Mouse (Mus musculus) lung, postnatal 10 days (tissue): ENCODE data around the gene Arhgap45.

Experiments used
- DNase-seq: peaks from one replicate; pipeline ENCODE4 v3.0.0; 2021

Arhgap45 gene

DNA sequence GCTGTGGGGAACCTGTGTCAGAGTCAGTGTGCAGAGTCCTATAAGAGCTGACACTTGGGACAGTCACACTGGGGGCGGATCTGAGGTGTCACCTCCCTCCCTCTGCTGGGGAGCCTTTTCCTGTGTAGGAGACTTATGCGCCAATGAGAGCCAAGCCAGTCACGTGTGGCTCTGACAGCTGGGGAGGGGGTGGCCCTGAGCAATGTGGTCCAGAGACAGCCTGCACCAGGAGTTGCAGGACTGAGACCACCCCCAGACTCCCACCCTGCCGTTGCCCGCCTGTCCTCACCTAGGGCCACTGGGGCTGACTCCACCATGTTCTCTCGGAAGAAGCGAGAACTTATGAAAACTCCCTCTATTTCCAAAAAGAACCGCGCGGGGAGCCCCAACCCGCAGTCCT is at the start of gene Arhgap45:
TSS of gene Arhgap45 (plus strand) at position 143 of the 400 bp plus-strand sequence.
- peak; percentile 68 for DNase-seq

DNA sequence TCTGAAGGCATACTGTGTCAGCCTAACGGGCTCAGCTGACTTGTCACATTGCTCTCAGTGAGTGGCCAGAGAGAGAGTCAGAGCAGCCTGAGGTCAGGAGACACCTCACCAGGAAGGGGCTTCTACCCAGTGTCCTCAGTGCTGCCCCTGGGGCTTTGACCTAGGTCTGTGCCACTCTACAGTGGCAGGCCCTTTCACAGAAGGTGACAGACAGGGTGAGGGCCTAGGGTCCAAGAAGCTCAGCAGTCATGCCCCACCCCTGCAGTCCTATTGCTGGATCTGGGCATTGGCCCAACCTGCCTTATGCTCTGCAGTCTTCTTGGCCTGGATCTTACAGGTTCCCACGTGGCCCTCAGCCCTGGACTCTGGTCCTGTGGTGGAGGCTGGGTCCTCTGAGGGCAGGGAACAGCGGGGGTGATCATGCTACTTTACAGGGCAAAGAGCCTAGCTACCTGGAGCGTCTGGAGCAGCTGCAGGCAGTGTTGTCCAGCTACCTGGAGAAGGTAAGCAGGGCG is 49.5 kb upstream of the Arhgap45 start:
- no peak for DNase-seq

DNA sequence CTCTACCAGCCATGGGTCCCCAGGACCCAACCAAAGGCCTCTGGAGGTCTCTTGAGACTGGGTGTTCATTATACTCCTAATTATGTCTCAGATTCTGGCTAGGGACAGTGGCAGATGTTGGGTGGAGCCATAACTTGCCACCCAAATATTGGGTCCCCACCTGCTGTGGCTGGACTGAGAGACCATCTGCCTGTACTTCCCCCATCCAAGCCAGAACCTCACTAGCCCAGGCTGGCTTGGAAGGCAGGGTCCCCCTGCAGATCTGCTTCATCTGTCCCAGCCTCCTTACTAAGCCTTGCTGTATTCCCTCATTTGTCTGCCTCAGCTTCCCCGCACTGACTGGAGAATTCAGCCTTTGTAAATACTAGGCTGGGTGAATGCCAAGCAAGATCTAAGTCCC is 48.3 kb upstream of the Arhgap45 start:
- no peak for DNase-seq

DNA sequence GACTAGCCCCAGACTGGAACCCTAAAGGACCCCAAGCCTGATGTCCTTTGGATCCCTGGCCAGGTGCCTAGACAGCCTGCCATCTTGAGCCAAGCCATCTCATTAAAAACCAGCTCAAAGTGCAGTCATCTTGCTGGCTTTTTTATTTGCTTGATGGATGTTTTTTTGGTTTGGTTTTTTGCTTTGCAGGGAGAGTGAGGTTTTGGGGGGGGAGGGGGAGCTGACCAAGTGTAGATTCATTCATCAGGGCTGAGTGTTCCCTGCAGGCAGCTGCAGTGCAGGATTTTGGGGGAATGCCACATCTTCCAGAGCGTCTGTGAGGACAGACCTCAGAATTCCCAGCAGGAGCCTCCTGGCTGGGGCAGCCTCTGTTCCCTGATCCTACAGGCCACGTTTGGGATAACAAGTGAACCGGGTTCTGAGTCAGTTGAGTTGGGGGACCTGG is 47.3 kb upstream of the Arhgap45 start:
- DNase-seq: no peak

- DNase-seq: no peak
Observed at GRCm38 (mm10) chr10:79970415-79971182, 45.9 kb upstream of the Arhgap45 start, which contains the start of gene Grin3b. Gene Grin3b (plus strand): TSS chr10:79970715.

DNA sequence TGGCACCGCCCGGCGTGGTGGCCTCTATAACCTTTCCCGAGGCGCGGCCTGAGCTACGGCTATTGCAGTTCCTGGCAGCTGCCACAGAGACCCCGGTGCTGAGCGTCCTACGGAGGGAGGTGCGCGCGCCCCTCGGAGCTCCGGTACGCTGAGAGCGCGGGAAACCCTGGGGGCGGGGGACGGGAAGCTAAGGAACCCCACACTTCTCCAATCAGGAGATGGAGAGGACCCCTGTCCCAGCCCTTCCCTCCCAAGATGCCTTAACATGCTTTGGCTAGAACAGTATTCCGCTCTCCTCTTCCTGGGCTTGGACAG is 45.3 kb upstream of the Arhgap45 start:
- DNase-seq: no peak

DNA sequence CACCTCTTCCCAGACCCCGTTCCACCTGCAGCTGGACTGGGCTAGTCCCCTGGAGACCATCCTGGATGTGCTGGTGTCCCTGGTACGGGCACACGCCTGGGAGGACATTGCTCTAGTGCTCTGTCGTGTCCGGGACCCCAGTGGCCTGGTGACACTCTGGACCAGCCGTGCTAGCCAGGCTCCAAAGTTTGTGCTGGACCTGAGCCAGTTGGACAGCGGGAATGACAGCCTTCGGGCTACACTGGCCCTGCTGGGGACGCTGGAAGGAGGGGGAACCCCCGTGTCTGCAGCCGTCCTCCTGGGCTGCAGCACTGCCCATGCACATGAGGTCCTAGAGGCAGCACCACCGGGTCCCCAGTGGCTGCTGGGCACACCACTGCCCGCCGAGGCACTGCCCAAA is 43.6 kb upstream of the Arhgap45 start:
- DNase-seq: peak; percentile 71

- DNase-seq: no peak
Observed at GRCm38 (mm10) chr10:79974087-79974486, 42.4 kb upstream of the Arhgap45 start.

- DNase-seq: no peak
Observed at GRCm38 (mm10) chr10:79974668-79975067, 41.8 kb upstream of the Arhgap45 start.

- no peak for DNase-seq
Observed at GRCm38 (mm10) chr10:79976071-79976721, 40.3 kb upstream of the Arhgap45 start.

DNA sequence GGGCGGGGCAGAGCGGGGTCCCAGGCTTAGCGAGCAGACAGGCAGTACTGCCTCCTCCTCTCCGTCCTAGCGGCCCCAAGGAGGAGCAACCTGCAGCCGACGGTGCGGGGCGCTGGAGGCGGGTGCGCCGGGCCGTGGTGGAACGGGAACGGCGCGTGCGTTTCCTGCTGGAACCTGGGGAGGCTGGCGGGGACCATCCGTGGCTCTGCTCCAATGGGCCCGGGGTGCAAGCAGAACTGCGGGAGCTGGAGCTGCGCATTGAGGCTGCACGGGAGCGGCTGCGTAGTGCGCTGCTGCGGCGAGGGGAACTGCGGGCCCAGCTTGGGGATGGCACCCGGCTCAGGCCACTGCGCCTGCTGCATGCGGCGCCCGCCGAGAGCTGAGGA is 39.7 kb upstream of the Arhgap45 start:
- DNase-seq: no peak

DNA sequence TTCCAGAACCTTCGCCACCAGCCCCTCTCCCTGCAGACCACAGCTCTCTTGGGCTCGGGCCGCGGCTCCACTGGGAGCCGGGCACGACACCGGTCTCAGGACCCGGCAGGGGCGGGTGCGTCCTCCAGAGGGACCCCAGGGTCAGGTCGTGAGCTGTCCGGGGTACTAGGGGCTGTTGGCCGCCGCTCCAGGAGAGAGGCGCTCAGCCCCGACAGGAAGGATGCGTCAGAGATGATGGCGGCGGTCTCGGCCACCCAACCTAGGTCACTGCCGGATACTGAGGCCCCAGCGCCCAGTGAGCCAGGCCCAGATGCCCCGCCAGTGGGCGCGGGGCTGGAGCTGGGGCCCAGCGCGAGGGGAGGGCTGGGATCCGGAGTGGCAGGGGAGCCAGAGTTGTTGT is 39.1 kb upstream of the Arhgap45 start:
- DNase-seq: no peak

- no peak for DNase-seq
Observed at GRCm38 (mm10) chr10:79978061-79978460, 38.4 kb upstream of the Arhgap45 start.

GRCm38 (mm10) chr10:79979401-79980155 is 36.9 kb upstream of the Arhgap45 start:
- no peak for DNase-seq

DNA sequence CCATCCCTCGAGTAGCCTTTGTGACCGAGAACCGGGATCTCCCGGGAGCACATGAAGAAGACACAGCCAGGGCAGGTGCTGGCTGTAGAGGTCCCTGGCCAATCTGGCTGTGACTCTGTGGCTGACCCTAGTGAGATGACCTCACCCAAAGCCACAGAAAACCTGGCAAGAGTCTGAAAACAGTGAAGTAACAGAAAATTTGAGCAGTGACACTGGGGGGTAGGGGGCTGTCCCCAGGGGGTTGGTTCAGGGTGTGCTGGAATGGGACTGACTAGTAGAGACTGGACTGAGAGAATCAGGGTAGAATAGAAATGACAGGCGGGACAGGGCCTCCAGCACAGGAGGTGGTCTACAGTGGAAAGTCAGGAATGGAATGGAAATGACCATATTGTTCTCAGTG is 33.2 kb upstream of the Arhgap45 start:
- DNase-seq: no peak

GRCm38 (mm10) chr10:79983670-79984069 is 32.8 kb upstream of the Arhgap45 start:
- DNase-seq: peak; percentile 76

DNA sequence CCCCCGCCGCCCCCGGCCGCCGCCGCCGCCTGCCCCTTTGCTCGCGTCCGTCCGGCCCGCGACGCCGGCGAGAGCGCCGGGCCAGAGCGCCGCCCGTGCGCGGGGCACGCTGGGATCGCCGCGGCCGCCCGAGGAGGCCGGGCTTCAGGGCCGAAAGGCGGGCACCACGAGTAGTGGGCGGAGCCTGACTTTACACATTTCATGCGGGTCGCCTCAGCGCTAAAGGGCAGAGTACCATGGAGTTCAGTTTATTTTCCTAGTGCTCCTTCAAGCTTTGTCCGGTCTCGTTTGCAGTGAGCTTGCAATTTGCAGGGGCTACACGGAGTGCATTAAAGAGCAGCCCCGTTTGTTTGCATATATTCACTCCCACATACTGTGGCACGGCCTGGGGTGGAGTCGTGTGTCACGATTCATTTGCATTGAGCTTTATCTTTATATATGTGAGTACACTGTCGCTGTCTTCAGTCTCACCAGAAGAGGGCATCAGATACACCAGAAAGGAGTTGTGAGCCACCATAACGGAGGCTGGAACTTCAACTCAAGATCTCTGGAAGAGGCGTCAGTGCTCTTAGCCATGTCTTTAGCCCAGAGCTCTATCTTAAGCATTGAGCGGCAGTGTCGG is 32.1 kb upstream of the Arhgap45 start, which contains the start of gene Tmem259:
TSS of gene Tmem259 (minus strand) at position 136 of the 622 bp plus-strand sequence.
- peak; percentile 94 for DNase-seq

DNA sequence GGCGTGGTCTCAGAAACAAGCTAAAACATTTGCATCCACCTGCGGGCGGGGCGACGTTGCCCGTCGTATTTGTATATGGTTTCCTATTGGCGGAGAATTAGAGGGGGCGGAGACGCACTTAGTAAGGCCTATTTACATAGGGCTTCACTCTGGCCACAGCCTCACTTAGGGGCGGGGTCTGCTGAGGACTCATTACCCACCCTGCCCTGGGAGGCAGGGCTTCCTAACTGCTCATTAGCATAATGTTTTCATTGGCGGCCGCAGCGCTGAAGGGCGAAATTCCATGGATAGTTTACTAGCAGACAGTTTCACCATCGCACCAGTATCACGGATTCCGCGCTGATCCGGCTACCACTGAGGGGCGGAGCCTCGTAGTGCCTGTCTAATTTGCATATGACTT is 31.6 kb upstream of the Arhgap45 start:
- DNase-seq: peak; percentile 99

- DNase-seq: peak; percentile 81
Observed at GRCm38 (mm10) chr10:79985334-79986231, 30.9 kb upstream of the Arhgap45 start.

DNA sequence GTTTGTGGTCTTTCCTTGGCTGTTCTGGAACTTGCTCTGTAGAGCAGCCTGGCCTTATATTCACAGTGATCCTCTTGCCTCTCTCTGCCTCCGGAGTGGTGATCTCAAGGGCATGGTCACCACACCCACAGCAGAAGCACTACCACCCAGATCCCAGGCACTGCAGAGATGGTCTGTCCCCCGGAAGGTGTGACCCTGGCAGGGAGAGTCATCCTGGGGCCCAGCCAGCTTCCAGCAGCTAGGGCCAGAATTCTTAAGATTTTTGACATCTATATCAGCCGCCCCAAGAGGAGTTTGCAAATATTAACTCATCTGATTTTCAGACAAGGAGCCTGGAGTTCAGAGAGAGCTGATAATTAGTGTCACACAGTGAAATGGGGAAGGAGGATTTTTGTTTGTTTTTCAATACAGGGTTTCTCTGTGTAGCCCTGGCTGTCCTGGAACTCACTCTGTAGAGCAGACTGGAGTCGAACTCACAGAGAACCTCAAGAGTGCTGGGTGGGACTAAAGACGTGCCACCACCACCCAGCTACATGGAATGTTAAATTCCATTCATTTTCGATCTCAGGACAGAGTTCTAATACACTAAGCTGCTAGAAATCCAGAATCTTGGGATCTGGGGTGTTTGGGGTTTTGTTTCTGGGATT is 30.1 kb upstream of the Arhgap45 start:
- peak; percentile 80 for DNase-seq

GRCm38 (mm10) chr10:79986963-79987362 is 29.5 kb upstream of the Arhgap45 start:
- peak; percentile 95 for DNase-seq
